Mouse (Mus musculus) embryonic facial prominence, embryonic 11.5 days (tissue): ENCODE data around the gene Myo15. TPM values are rescaled to one million over a fixed set of nuclear protein-coding genes. Genes with fewer than 3 reads are reported as not detected.
"Not testable (repeated sequence)": the region's sequence is repeated elsewhere in the genome, so short reads cannot be mapped to it uniquely, and the experiment has no call there.

Experiments
- ATAC-seq: fragments of 200-750 bp; cut with Nextera tagmentation; replicated peaks from 2 replicates; pipeline ENCODE4 v1.8.0; 2017; ENCODE audit warnings: low read depth; ENCODE audit not compliant: insufficient number of reproducible peaks, low FRiP score, low TSS enrichment
- DNase-seq: peaks from one replicate; pipeline ENCODE4 v3.0.0-alpha.2; 2015; ENCODE audit warnings: low spot score
- H3K27ac ChIP-seq: fragments of 300-500 bp; sonication (generic); replicated peaks from 2 replicates; pipeline ENCODE4 v1.5.1; 2014; ENCODE audit warnings: mild to moderate bottlenecking, low read depth, low read length, control low read depth
- H3K27me3 ChIP-seq: fragments of 300-500 bp; sonication (generic); 2 replicates; pipeline ENCODE4 v1.6.1; 2014; ENCODE audit warnings: mild to moderate bottlenecking, low read length, moderate library complexity, mixed read lengths; ENCODE audit not compliant: control insufficient read depth, insufficient read depth
- H3K36me3 ChIP-seq: fragments of 300-500 bp; sonication (generic); replicated peaks from 2 replicates; pipeline ENCODE4 v1.6.1; 2014; ENCODE audit warnings: low read depth, mild to moderate bottlenecking, low read length, moderate library complexity, mixed read lengths; ENCODE audit not compliant: control insufficient read depth, insufficient read depth
- H3K4me1 ChIP-seq: fragments of 300-500 bp; sonication (generic); 2 replicates; pipeline ENCODE4 v1.6.1; 2014; ENCODE audit warnings: low read length, mixed read lengths; ENCODE audit not compliant: control insufficient read depth, insufficient read depth
- H3K4me2 ChIP-seq: fragments of 300-500 bp; sonication (generic); 2 replicates; pipeline ENCODE4 v1.6.1; 2014; ENCODE audit warnings: low read depth, mild to moderate bottlenecking, control low read depth, low read length, moderate library complexity
- H3K4me3 ChIP-seq: fragments of 300-500 bp; sonication (generic); 2 replicates; pipeline ENCODE4 v1.5.1; 2014; ENCODE audit warnings: low read depth, low read length, control low read depth
- H3K9ac ChIP-seq: fragments of 300-500 bp; sonication (generic); replicated peaks from 2 replicates; pipeline ENCODE4 v1.6.1; 2014; ENCODE audit warnings: mild to moderate bottlenecking, control low read depth, low read length
- H3K9me3 ChIP-seq: fragments of 300-500 bp; sonication (generic); replicated peaks from 2 replicates; pipeline ENCODE4 v1.6.1; 2016; ENCODE audit warnings: mild to moderate bottlenecking, low read length, inconsistent platforms, mixed read lengths; ENCODE audit not compliant: control insufficient read depth
- WGBS: fragments of 180-500 bp; shearing (Covaris S2); extraction: QIAGEN DNeasy Blood & Tissue Kit; methylation state at CpG from one replicate; pipeline ENCODE4 v1.1.7; 2014; 5-methylcytosine and 5-hydroxymethylcytosine counted together
- polyA plus RNA-seq: library from polyadenylated mRNA; unstranded; fragments of >200 nt; fragmentation: Nextera tagmentation; extraction: Ambion mirVana; gene quantifications from 2 replicates; pipeline ENCODE4 v1.2.1, GENCODE M21; 2014

Gene Myo15
- polyA plus RNA-seq, 1 experiment from 2014 or later = 0.24 TPM

- DNase-seq (no peak), ATAC-seq (no peak)
- Histone ChIP-seq H3K4me1 (peaks cover 3% of the 10 kb centered on the region; the same call in 1 of the 2 replicates), H3K4me3 (peak overlapping the region; percentile 36), H3K9ac (peak overlapping the region; percentile 53), H3K27ac (no peak overlapping the region), H3K27me3 (no peaks in the 10 kb centered on the region), H3K9me3 (no peaks in the 10 kb centered on the region), H3K4me2 (peak overlapping the region; percentile 77), H3K36me3 (no peaks in the 10 kb centered on the region)
- WGBS = 14% methylated on average over 4 of the region's 4 CpGs
Measured at GRCm38 (mm10) chr11:60540002-60540610, 71.0 kb downstream of the Myo15 start.

GRCm38 (mm10) chr11:60540761-60541160, 71.6 kb downstream of the Myo15 start:
- peak overlapping the region; percentile 77 for H3K4me2 ChIP-seq
- DNase-seq (no peak), ATAC-seq (no peak)
- H3K9me3 ChIP-seq = no peaks in the 10 kb centered on the region
- H3K27ac ChIP-seq = no peak overlapping the region
- H3K36me3 ChIP-seq = no peaks in the 10 kb centered on the region
- peaks cover 3% of the 10 kb centered on the region; the same call in 1 of the 2 replicates for H3K4me1 ChIP-seq
- 63% methylated on average over 2 of the region's 2 CpGs for WGBS
- no peaks in the 10 kb centered on the region for H3K27me3 ChIP-seq
- H3K4me3 ChIP-seq = peak overlapping the region; percentile 36
- H3K9ac ChIP-seq = no peak overlapping the region

GRCm38 (mm10) chr11:60541831-60542230, 72.7 kb downstream of the Myo15 start:
- no peak for DNase-seq
- no peak for ATAC-seq
- Histone ChIP-seq H3K4me1 (no peaks in the 10 kb centered on the region), H3K9ac (no peak overlapping the region), H3K4me2 (no peak overlapping the region), H3K27me3 (no peaks in the 10 kb centered on the region), H3K9me3 (no peaks in the 10 kb centered on the region), H3K4me3 (no peak overlapping the region), H3K27ac (no peak overlapping the region), H3K36me3 (no peaks in the 10 kb centered on the region)
- WGBS = 89% methylated on average over 6 of the region's 6 CpGs

GRCm38 (mm10) chr11:60543211-60543610, 74.1 kb downstream of the Myo15 start:
- 92% methylated on average over 5 of the region's 5 CpGs for WGBS
- not testable (repeated sequence) for H3K4me1 ChIP-seq, H3K9ac ChIP-seq, DNase-seq, H3K27ac ChIP-seq, H3K4me3 ChIP-seq, H3K27me3 ChIP-seq, H3K36me3 ChIP-seq, H3K4me2 ChIP-seq, ATAC-seq, H3K9me3 ChIP-seq

GRCm38 (mm10) chr11:60545433-60545832, 76.3 kb downstream of the Myo15 start:
- DNase-seq (no peak), ATAC-seq (no peak)
- H3K27ac ChIP-seq = no peak overlapping the region
- no peak overlapping the region for H3K4me2 ChIP-seq
- no peaks in the 10 kb centered on the region; the same call in 1 of the 2 replicates for H3K36me3 ChIP-seq
- no peak overlapping the region for H3K9ac ChIP-seq
- no peaks in the 10 kb centered on the region for H3K9me3 ChIP-seq
- no peaks in the 10 kb centered on the region for H3K4me1 ChIP-seq
- H3K4me3 ChIP-seq = no peak overlapping the region
- no peaks in the 10 kb centered on the region for H3K27me3 ChIP-seq
- whole genome bisulfite sequencing = 90% methylated on average over 4 of the region's 4 CpGs

- no peak overlapping the region for H3K4me2 ChIP-seq
- H3K4me1 ChIP-seq = no peaks in the 10 kb centered on the region
- H3K9me3 ChIP-seq = no peaks in the 10 kb centered on the region
- 87% methylated on average over 3 of the region's 3 CpGs for WGBS
- H3K27me3 ChIP-seq = no peaks in the 10 kb centered on the region
- no peak overlapping the region for H3K4me3 ChIP-seq
- DNase-seq (no peak), ATAC-seq (no peak)
- H3K27ac ChIP-seq = no peak overlapping the region
- H3K9ac ChIP-seq = no peak overlapping the region
- no peaks in the 10 kb centered on the region; the same call in none of the 2 replicates for H3K36me3 ChIP-seq
Measured at GRCm38 (mm10) chr11:60548112-60548511, 79.0 kb downstream of the Myo15 start.

GRCm38 (mm10) chr11:60553091-60553490, 84.0 kb downstream of the Myo15 start:
- Histone ChIP-seq H3K4me1 (no peaks in the 10 kb centered on the region), H3K27ac (no peak overlapping the region), H3K9me3 (no peaks in the 10 kb centered on the region), H3K4me3 (no peak overlapping the region), H3K9ac (no peak overlapping the region), H3K27me3 (no peaks in the 10 kb centered on the region), H3K4me2 (no peak overlapping the region), H3K36me3 (peaks cover 5% of the 10 kb centered on the region)
- DNase-seq (no peak), ATAC-seq (no peak)

GRCm38 (mm10) chr11:60557675-60558074, 88.5 kb downstream of the Myo15 start:
- Histone ChIP-seq H3K27me3 (no peaks in the 10 kb centered on the region), H3K9ac (no peak overlapping the region), H3K9me3 (no peaks in the 10 kb centered on the region), H3K4me2 (no peak overlapping the region), H3K27ac (no peak overlapping the region), H3K4me1 (no peaks in the 10 kb centered on the region), H3K36me3 (peaks cover 5% of the 10 kb centered on the region), H3K4me3 (no peak overlapping the region)
- ATAC-seq (no peak), DNase-seq (no peak)
- 93% methylated on average over 3 of the region's 3 CpGs for WGBS
